Mouse (Mus musculus) lung, postnatal 0 days (tissue): ENCODE measurements around the gene Adcy5. TPM values are rescaled to one million over a fixed set of nuclear protein-coding genes. Genes with fewer than 3 reads are reported as not detected.

Experiments
- ATAC-seq: fragments of 200-750 bp; cut with Nextera tagmentation; 2 replicates; pipeline ENCODE4 v1.8.0; 2017; ENCODE audit warnings: moderate library complexity
- DNase-seq: peaks from one replicate; pipeline ENCODE4 v3.0.0-alpha.2; 2016; ENCODE audit warnings: low spot score
- H3K27ac ChIP-seq: fragments of 300-500 bp; sonication (generic); 2 replicates; pipeline ENCODE4 v1.5.1; 2014; ENCODE audit warnings: antibody characterized with exemption, mild to moderate bottlenecking, low read length, mixed read lengths
- H3K27me3 ChIP-seq: fragments of 300-500 bp; sonication (generic); replicated peaks from 2 replicates; pipeline ENCODE4 v1.6.1; 2014; ENCODE audit warnings: low read length, mixed read lengths; ENCODE audit not compliant: insufficient read depth
- H3K36me3 ChIP-seq: fragments of 300-500 bp; sonication (generic); 2 replicates; pipeline ENCODE4 v1.6.1; 2014; ENCODE audit warnings: low read length, mixed read lengths; ENCODE audit not compliant: insufficient read depth
- H3K4me1 ChIP-seq: fragments of 300-500 bp; sonication (generic); 2 replicates; pipeline ENCODE4 v1.6.1; 2014; ENCODE audit warnings: antibody characterized with exemption, low read depth, low read length, mixed read lengths; ENCODE audit not compliant: insufficient read depth
- H3K4me2 ChIP-seq: fragments of 300-500 bp; sonication (generic); replicated peaks from 2 replicates; pipeline ENCODE4 v1.6.1; 2014; ENCODE audit warnings: low read depth, mild to moderate bottlenecking, low read length, moderate library complexity, mixed read lengths
- H3K4me3 ChIP-seq: fragments of 300-500 bp; sonication (generic); 2 replicates; pipeline ENCODE4 v1.5.1; 2014; ENCODE audit warnings: low read depth, low read length
- H3K9ac ChIP-seq: fragments of 300-500 bp; sonication (generic); replicated peaks from 2 replicates; pipeline ENCODE4 v1.6.1; 2014; ENCODE audit warnings: low read depth, mild to moderate bottlenecking
- H3K9me3 ChIP-seq: fragments of 300-500 bp; sonication (generic); 2 replicates; pipeline ENCODE4 v1.6.1; 2016; ENCODE audit warnings: low read length, mixed read lengths
- CTCF ChIP-seq: IDR thresholded peaks from 2 replicates; pipeline ENCODE4 v1.5.1; 2016; ENCODE audit warnings: antibody characterized with exemption, mild to moderate bottlenecking
- EP300 ChIP-seq: IDR thresholded peaks from 2 replicates; pipeline ENCODE4 v1.6.1; 2016; ENCODE audit warnings: antibody characterized with exemption, mild to moderate bottlenecking, control low read depth
- WGBS: fragments of 180-500 bp; shearing (Covaris S2); extraction: QIAGEN DNeasy Blood & Tissue Kit; methylation state at CpG from one replicate; pipeline ENCODE4 v1.1.7; 2014; 5-methylcytosine and 5-hydroxymethylcytosine counted together
- polyA plus RNA-seq: library from polyadenylated mRNA; unstranded; fragments of >200 nt; fragmentation: Nextera tagmentation; extraction: Ambion mirVana; gene quantifications from 2 replicates; pipeline ENCODE4 v1.2.1, GENCODE M21; 2015

Gene Adcy5
- polyA plus RNA-seq, 1 experiment from 2014 or later = 0.48 TPM

- DNase-seq = no peak
- Histone ChIP-seq H3K36me3 (no peaks in the 10 kb centered on the region), H3K4me2 (no peak overlapping the region), H3K4me1 (no peaks in the 10 kb centered on the region), H3K27me3 (no peaks in the 10 kb centered on the region), H3K9ac (no peak overlapping the region), H3K9me3 (no peaks in the 10 kb centered on the region), H3K27ac (no peak overlapping the region), H3K4me3 (no peak overlapping the region)
- 79% methylated on average over 5 of the region's 5 CpGs for WGBS
- TF ChIP-seq CTCF (no peak), EP300 (no peak)
- no peak for ATAC-seq
Measured at GRCm38 (mm10) chr16:35113496-35113895, 41.2 kb upstream of the Adcy5 start.

GRCm38 (mm10) chr16:35116328-35116956 is 38.2 kb upstream of the Adcy5 start:
- H3K4me2 ChIP-seq = no peak overlapping the region

GRCm38 (mm10) chr16:35117436-35117835 is 37.2 kb upstream of the Adcy5 start:
- ATAC-seq (peak; percentile 25; the same call in 1 of the 2 replicates), DNase-seq (no peak)
- Histone ChIP-seq H3K9me3 (no peaks in the 10 kb centered on the region), H3K4me2 (no peak overlapping the region), H3K27me3 (no peaks in the 10 kb centered on the region), H3K27ac (no peak overlapping the region), H3K4me1 (no peaks in the 10 kb centered on the region), H3K4me3 (no peak overlapping the region), H3K9ac (no peak overlapping the region), H3K36me3 (no peaks in the 10 kb centered on the region)
- WGBS = 56% methylated on average over 7 of the region's 7 CpGs
- TF ChIP-seq CTCF = no peak
- TF ChIP-seq EP300 = no peak

More at GRCm38 (mm10) chr16:35116328-35116956, 38.2 kb upstream of the Adcy5 start:
- DNase-seq (peak; percentile 76), ATAC-seq (peak; percentile 82)
- H3K27me3 ChIP-seq = no peaks in the 10 kb centered on the region
- H3K27ac ChIP-seq = no peak overlapping the region
- H3K36me3 ChIP-seq = no peaks in the 10 kb centered on the region
- TF ChIP-seq CTCF (no peak), EP300 (no peak)
- H3K9me3 ChIP-seq = no peaks in the 10 kb centered on the region
- no peak overlapping the region for H3K4me3 ChIP-seq
- no peak overlapping the region for H3K9ac ChIP-seq
- H3K4me1 ChIP-seq = no peaks in the 10 kb centered on the region
- 46% methylated on average over 7 of the region's 7 CpGs for WGBS

GRCm38 (mm10) chr16:35120603-35121002 is 34.1 kb upstream of the Adcy5 start:
- Histone ChIP-seq H3K36me3 (no peaks in the 10 kb centered on the region), H3K9ac (no peak overlapping the region), H3K4me1 (no peaks in the 10 kb centered on the region), H3K27me3 (no peaks in the 10 kb centered on the region), H3K4me2 (no peak overlapping the region), H3K27ac (no peak overlapping the region), H3K4me3 (no peak overlapping the region), H3K9me3 (no peaks in the 10 kb centered on the region)
- no peak for DNase-seq
- ATAC-seq = no peak
- TF ChIP-seq CTCF (no peak), EP300 (no peak)
- 34% methylated on average over 4 of the region's 4 CpGs for WGBS

GRCm38 (mm10) chr16:35127270-35127669 is 27.4 kb upstream of the Adcy5 start:
- DNase-seq = no peak
- no peak for ATAC-seq
- Histone ChIP-seq H3K4me2 (no peak overlapping the region), H3K36me3 (no peaks in the 10 kb centered on the region), H3K27me3 (no peaks in the 10 kb centered on the region), H3K9ac (no peak overlapping the region), H3K4me1 (no peaks in the 10 kb centered on the region), H3K27ac (no peak overlapping the region), H3K9me3 (no peaks in the 10 kb centered on the region), H3K4me3 (no peak overlapping the region)
- WGBS = 83% methylated on average over 5 of the region's 5 CpGs
- TF ChIP-seq EP300 (no peak), CTCF (no peak)

- no peaks in the 10 kb centered on the region for H3K9me3 ChIP-seq
- no peak overlapping the region for H3K9ac ChIP-seq
- H3K4me2 ChIP-seq = no peak overlapping the region
- no peak overlapping the region for H3K27ac ChIP-seq
- no peaks in the 10 kb centered on the region for H3K27me3 ChIP-seq
- ATAC-seq (no peak), DNase-seq (no peak)
- H3K4me1 ChIP-seq = no peaks in the 10 kb centered on the region
- H3K36me3 ChIP-seq = no peaks in the 10 kb centered on the region
- no peak overlapping the region for H3K4me3 ChIP-seq
- TF ChIP-seq CTCF (no peak), EP300 (no peak)
- WGBS = 44% methylated on average over 3 of the region's 3 CpGs
Measured at GRCm38 (mm10) chr16:35130172-35130571, 24.5 kb upstream of the Adcy5 start.
